Mouse (Mus musculus): ENCODE data around the gene Utp14a. TPM values are rescaled to one million over a fixed set of nuclear protein-coding genes. Genes with fewer than 3 reads are reported as not detected.
"Not testable (repeated sequence)": the region's sequence is repeated elsewhere in the genome, so short reads cannot be mapped to it uniquely, and the experiment has no call there.

The Utp14a gene
- 8.8 and 9.0 TPM in 2 replicates for polyA plus RNA-seq (2015; fragmentation: Nextera tagmentation; extraction: Ambion mirVana)

DNA sequence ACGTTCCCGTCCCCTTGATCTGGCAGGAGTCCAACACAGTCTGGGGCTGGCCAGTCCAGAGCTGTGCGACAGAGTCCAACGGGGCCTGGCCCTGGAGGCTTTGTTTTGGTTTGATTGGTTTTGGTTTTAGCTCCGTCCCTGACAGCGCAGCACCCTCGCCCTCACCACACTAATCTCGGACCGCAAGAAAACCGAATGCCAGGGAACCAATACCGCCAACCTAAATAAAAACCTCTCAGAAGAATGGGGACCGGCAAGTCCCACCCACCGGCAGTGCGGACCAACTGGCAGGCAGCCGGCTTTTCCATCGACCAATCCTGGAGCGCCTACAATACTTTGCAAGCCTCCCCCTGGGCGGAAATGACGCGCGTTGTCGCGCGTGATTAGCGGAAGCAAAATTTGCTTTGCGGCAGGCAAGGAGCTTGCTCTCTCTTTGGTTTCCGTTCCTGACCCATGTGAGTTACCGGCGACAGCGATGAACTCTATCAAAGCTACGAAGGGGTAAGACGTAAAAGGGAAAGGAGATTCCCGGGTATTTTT is at the start of gene Utp14a:
Gene Utp14a (plus strand): TSS at position 395 of the 540 bp plus-strand sequence.
- H3K27me3 ChIP-seq (ENCODE audit: control insufficient read depth, insufficient read depth, low read length), result no peaks in the 10 kb centered on the region
- H3K9ac ChIP-seq (ENCODE audit: low read length), result peak within 1 kb of the TSS; percentile 71
- peaks cover 4% of the 10 kb centered on the region; the same call in 1 of the 2 replicates for H3K4me1 ChIP-seq (ENCODE audit: control insufficient read depth, insufficient read depth, low read length)
- ATAC-seq (replicated peaks; ENCODE audit: extremely low read depth, insufficient read depth, low FRiP score), result peak; percentile 99
- peak within 1 kb of the TSS; percentile 71 for H3K4me3 ChIP-seq (ENCODE audit: low read length)
- peak within 1 kb of the TSS; percentile 74 for H3K4me2 ChIP-seq (ENCODE audit: low read depth, low read length)
- no peaks in the 10 kb centered on the region for H3K36me3 ChIP-seq (ENCODE audit: control insufficient read depth, insufficient read depth)
- no peaks in the 10 kb centered on the region for H3K9me3 ChIP-seq (replicated peaks; ENCODE audit: control insufficient read depth, low read length)
- peak within 1 kb of the TSS; percentile 69 for H3K27ac ChIP-seq (ENCODE audit: low read length)
- WGBS, result 5% methylated on average over 33 of the region's 33 CpGs

DNA sequence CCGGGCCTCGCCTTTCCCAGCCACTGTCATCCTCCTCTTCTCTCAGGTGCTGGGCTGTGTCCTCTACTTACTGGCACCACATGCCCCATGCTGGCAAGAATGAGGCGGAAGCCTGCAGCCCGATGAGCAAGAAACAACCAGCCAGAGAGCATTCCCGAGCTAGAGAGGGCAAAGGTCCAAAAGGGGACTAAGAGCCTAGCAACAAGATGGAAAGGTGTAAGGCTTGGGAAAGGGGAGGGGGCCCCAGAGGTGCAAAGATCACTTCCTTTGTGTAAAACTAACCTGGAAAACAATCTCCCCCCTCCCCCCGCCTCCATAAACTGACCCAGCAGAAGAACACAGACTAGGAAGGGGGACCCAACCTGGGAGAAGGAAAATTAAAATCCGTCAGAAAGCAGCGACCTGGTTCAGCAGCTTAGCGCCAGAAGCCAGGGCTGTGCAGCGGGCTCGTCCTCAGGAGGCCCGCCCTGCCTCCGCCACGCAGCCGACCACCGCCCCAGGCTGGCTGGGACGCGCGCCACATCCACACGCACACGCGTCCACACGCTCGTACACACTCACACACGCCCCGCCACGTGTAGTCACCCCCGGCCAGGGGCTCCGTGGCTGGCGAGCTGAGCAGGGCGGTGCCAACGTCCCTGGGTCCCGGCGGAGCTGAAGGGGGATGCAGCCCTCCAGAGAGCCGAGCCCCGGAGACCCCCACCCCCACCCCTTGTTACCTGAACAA is 48.7 kb upstream of the Utp14a start:
- Histone ChIP-seq H3K27me3 (ENCODE audit: control insufficient read depth, insufficient read depth, low read length) (no peaks in the 10 kb centered on the region; the same call in 1 of the 2 replicates), H3K4me2 (ENCODE audit: low read depth, low read length) (peak overlapping the region; percentile 68), H3K36me3 (ENCODE audit: control insufficient read depth, insufficient read depth) (no peaks in the 10 kb centered on the region), H3K4me3 (ENCODE audit: low read length) (peak overlapping the region; percentile 80), H3K9ac (ENCODE audit: low read length) (peak overlapping the region; percentile 78), H3K9me3 (replicated peaks; ENCODE audit: control insufficient read depth, low read length) (no peaks in the 10 kb centered on the region), H3K4me1 (ENCODE audit: control insufficient read depth, insufficient read depth, low read length) (no peaks in the 10 kb centered on the region), H3K27ac (ENCODE audit: low read length) (peak overlapping the region; percentile 61)
- ATAC-seq (replicated peaks; ENCODE audit: extremely low read depth, insufficient read depth, low FRiP score), result peak; percentile 72
- WGBS, result 10% methylated on average over 35 of the region's 36 CpGs

DNA sequence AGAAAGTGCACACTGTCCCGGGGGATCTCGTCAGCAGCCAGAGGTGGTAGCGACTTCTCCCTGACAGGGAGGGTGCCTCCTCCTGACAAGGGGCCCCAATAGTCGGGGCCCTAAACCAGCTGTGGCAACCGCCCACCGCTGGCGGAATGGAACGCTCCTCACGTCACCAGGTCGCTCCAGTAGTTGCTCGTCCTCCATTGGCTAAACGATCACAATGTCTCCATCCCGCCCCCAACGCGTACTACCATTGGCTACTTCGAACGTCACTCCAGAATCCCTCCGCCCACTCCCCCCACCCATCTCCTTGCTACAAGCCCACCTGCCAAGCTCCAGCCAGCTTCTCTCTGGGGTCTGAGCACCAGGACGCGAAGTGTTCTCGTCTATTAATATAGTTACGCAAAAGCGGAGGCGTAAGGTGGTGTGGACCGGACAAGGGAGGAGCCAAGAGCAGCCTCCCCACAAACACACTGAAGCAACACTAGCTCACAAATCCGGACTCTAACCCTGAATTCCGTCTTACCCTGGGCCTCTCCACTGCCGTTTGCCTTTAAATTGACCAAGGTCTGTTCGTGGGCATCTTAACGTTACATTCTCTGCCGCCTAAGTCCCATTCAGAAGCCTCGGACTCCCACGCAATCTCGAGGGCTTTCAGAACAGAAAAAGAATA is 48.0 kb upstream of the Utp14a start, which contains the start of gene Zdhhc9:
Gene Zdhhc9 (minus strand): TSS at position 360 of the 667 bp plus-strand sequence.
- Histone ChIP-seq H3K4me2 (ENCODE audit: low read depth, low read length) (peak within 1 kb of the TSS; percentile 68), H3K4me1 (ENCODE audit: control insufficient read depth, insufficient read depth, low read length) (no peaks in the 10 kb centered on the region), H3K36me3 (ENCODE audit: control insufficient read depth, insufficient read depth) (no peaks in the 10 kb centered on the region), H3K27ac (ENCODE audit: low read length) (peak within 1 kb of the TSS; percentile 61), H3K9me3 (replicated peaks; ENCODE audit: control insufficient read depth, low read length) (no peaks in the 10 kb centered on the region), H3K9ac (ENCODE audit: low read length) (peak within 1 kb of the TSS; percentile 78), H3K27me3 (ENCODE audit: control insufficient read depth, insufficient read depth, low read length) (no peaks in the 10 kb centered on the region; the same call in 1 of the 2 replicates), H3K4me3 (ENCODE audit: low read length) (peak within 1 kb of the TSS; percentile 80)
- 11% methylated on average over 34 of the region's 34 CpGs for WGBS
- peak; percentile 96 for ATAC-seq (replicated peaks; ENCODE audit: extremely low read depth, insufficient read depth, low FRiP score)

DNA sequence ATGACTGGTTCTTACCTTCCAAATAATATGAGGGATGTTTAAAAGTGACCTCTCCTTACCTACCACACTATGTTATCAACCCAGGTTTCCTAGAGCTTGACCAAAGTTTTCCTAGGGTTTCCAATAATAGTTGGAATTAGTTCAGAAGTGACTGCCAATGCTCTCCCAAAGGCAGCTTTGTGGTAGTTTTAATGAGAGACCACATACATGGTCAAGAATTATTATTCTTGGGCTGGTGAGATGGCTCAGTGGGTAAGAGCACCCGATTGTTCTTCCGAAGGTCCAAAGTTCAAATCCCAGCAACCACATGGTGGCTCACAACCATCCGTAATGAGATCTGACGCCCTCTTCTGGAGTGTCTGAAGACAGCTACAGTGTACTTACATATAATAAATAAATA is 46.9 kb upstream of the Utp14a start:
- not testable (repeated sequence) for H3K36me3 ChIP-seq (ENCODE audit: control insufficient read depth, insufficient read depth); H3K27me3 ChIP-seq (ENCODE audit: control insufficient read depth, insufficient read depth, low read length); H3K9me3 ChIP-seq (replicated peaks; ENCODE audit: control insufficient read depth, low read length); H3K27ac ChIP-seq (ENCODE audit: low read length); H3K4me2 ChIP-seq (ENCODE audit: low read depth, low read length); H3K9ac ChIP-seq (ENCODE audit: low read length); H3K4me1 ChIP-seq (ENCODE audit: control insufficient read depth, insufficient read depth, low read length); ATAC-seq (replicated peaks; ENCODE audit: extremely low read depth, insufficient read depth, low FRiP score); H3K4me3 ChIP-seq (ENCODE audit: low read length)
- 89% methylated on average over 2 of the region's 4 CpGs for WGBS

DNA sequence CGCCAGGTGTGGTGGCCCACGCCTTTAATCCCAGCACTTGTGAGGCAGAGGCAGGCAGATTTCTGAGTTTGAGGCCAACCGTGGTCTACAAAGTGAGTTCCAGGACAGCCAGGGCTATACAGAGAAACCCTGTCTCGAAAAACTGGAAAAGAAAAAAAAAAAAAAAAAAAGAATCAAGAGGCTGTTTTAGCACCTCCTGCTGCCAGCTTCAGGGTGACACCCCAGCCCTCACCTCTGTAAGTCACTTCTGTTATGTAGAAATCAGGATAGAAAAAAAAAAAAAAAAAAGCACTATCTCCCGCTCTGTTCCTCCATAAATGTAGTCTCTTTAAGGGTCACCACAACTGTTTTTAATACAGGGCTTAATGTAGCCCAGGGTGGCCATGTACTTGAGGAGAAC is 37.2 kb upstream of the Utp14a start:
- no peaks in the 10 kb centered on the region for H3K27me3 ChIP-seq (ENCODE audit: control insufficient read depth, insufficient read depth, low read length)
- no peak overlapping the region for H3K4me2 ChIP-seq (ENCODE audit: low read depth, low read length)
- H3K9me3 ChIP-seq (replicated peaks; ENCODE audit: control insufficient read depth, low read length), result no peaks in the 10 kb centered on the region
- H3K4me3 ChIP-seq (ENCODE audit: low read length), result no peak overlapping the region
- no peak overlapping the region for H3K9ac ChIP-seq (ENCODE audit: low read length)
- no peak overlapping the region for H3K27ac ChIP-seq (ENCODE audit: low read length)
- no peaks in the 10 kb centered on the region for H3K36me3 ChIP-seq (ENCODE audit: control insufficient read depth, insufficient read depth)
- no peak for ATAC-seq (replicated peaks; ENCODE audit: extremely low read depth, insufficient read depth, low FRiP score)
- WGBS, result 78% methylated on average over 5 of the region's 5 CpGs
- H3K4me1 ChIP-seq (ENCODE audit: control insufficient read depth, insufficient read depth, low read length), result no peaks in the 10 kb centered on the region

DNA sequence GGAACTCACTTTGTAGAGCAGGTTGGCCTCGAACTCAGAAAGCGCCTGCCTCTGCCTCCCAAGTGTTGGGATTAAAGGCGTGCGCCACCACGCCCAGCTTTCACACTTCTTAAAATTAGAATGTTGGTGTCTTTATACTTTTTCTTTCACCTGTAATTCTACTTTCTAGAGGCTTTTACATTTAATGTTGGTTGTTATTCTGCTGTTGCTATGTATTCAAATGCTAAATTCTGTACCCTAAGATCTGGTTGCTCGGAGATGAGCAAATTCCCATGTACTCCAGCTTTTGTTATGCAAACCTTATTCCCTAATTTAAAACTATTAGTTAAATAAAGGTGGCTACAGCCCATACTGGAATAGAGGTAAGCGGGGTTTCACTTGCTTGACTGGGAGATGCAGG is 34.0 kb upstream of the Utp14a start:
- H3K9ac ChIP-seq (ENCODE audit: low read length), result no peak overlapping the region
- H3K27me3 ChIP-seq (ENCODE audit: control insufficient read depth, insufficient read depth, low read length), result no peaks in the 10 kb centered on the region
- no peak for ATAC-seq (replicated peaks; ENCODE audit: extremely low read depth, insufficient read depth, low FRiP score)
- H3K27ac ChIP-seq (ENCODE audit: low read length), result no peak overlapping the region
- H3K36me3 ChIP-seq (ENCODE audit: control insufficient read depth, insufficient read depth), result no peaks in the 10 kb centered on the region
- H3K4me3 ChIP-seq (ENCODE audit: low read length), result no peak overlapping the region
- H3K4me2 ChIP-seq (ENCODE audit: low read depth, low read length), result no peak overlapping the region
- WGBS, result 82% methylated on average over 7 of the region's 7 CpGs
- H3K4me1 ChIP-seq (ENCODE audit: control insufficient read depth, insufficient read depth, low read length), result no peaks in the 10 kb centered on the region
- no peaks in the 10 kb centered on the region for H3K9me3 ChIP-seq (replicated peaks; ENCODE audit: control insufficient read depth, low read length)

DNA sequence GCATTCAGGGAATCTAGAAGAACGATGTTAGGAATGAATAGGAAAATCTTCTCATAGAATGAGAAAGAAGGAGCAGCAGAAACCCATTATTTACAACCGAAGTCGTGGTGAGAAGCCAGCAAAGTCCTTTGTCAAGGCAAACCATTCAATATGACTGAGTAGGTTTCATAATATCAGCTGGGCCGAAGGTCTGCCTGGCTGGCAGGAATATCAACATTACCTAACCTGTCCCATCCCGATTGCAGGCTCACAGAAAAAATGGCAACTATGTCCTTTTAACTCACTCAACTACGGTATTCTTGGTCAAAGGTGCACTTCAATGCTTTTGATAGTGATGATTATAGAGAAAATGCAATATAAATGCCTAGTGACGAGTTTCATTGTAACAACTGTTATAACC is 30.4 kb upstream of the Utp14a start:
- ATAC-seq (replicated peaks; ENCODE audit: extremely low read depth, insufficient read depth, low FRiP score), result no peak
- 72% methylated on average over 7 of the region's 7 CpGs for WGBS

DNA sequence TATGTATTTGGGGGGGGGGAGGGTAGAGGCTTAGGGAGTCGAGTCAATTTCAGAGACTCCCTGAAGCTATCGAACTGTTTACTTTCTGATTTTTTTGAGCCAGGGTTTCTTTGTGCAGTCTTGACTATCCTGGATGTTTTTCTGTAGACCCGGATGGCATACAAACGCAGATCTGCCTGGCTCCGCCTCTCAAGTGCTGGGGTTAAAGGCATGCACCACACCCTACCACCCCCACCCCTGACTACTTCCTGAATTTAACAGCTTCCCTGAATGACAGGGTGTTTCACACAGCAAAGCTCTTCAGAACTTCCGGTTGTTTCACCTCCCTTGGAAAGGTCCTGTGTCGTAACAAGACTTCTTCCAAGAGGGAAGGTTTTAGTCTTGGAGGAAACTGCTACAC is 22.2 kb upstream of the Utp14a start:
- H3K4me1 ChIP-seq (ENCODE audit: control insufficient read depth, insufficient read depth, low read length), result no peaks in the 10 kb centered on the region
- H3K4me2 ChIP-seq (ENCODE audit: low read depth, low read length), result no peak overlapping the region; the same call in 1 of the 2 replicates
- H3K27me3 ChIP-seq (ENCODE audit: control insufficient read depth, insufficient read depth, low read length), result no peaks in the 10 kb centered on the region
- H3K36me3 ChIP-seq (ENCODE audit: control insufficient read depth, insufficient read depth), result no peaks in the 10 kb centered on the region
- no peak overlapping the region for H3K4me3 ChIP-seq (ENCODE audit: low read length)
- H3K27ac ChIP-seq (ENCODE audit: low read length), result no peak overlapping the region
- no peak overlapping the region for H3K9ac ChIP-seq (ENCODE audit: low read length)
- WGBS, result 37% methylated on average over 7 of the region's 7 CpGs
- no peak for ATAC-seq (replicated peaks; ENCODE audit: extremely low read depth, insufficient read depth, low FRiP score)
- no peaks in the 10 kb centered on the region for H3K9me3 ChIP-seq (replicated peaks; ENCODE audit: control insufficient read depth, low read length)

More for the DNA sequence above, 30.4 kb upstream of the Utp14a start:
- Histone ChIP-seq H3K9me3 (replicated peaks; ENCODE audit: control insufficient read depth, low read length) (no peaks in the 10 kb centered on the region), H3K36me3 (ENCODE audit: control insufficient read depth, insufficient read depth) (no peaks in the 10 kb centered on the region), H3K4me2 (ENCODE audit: low read depth, low read length) (no peak overlapping the region), H3K27me3 (ENCODE audit: control insufficient read depth, insufficient read depth, low read length) (no peaks in the 10 kb centered on the region), H3K4me3 (ENCODE audit: low read length) (no peak overlapping the region), H3K4me1 (ENCODE audit: control insufficient read depth, insufficient read depth, low read length) (no peaks in the 10 kb centered on the region), H3K9ac (ENCODE audit: low read length) (no peak overlapping the region), H3K27ac (ENCODE audit: low read length) (no peak overlapping the region)

Data from heart, embryonic 16.5 days (tissue).